Mouse (Mus musculus): ENCODE data around the gene Tek.
"Not testable (repeated sequence)": the region's sequence is repeated elsewhere in the genome, so short reads cannot be mapped to it uniquely, and the experiment has no call there.

Gene Tek

DNA sequence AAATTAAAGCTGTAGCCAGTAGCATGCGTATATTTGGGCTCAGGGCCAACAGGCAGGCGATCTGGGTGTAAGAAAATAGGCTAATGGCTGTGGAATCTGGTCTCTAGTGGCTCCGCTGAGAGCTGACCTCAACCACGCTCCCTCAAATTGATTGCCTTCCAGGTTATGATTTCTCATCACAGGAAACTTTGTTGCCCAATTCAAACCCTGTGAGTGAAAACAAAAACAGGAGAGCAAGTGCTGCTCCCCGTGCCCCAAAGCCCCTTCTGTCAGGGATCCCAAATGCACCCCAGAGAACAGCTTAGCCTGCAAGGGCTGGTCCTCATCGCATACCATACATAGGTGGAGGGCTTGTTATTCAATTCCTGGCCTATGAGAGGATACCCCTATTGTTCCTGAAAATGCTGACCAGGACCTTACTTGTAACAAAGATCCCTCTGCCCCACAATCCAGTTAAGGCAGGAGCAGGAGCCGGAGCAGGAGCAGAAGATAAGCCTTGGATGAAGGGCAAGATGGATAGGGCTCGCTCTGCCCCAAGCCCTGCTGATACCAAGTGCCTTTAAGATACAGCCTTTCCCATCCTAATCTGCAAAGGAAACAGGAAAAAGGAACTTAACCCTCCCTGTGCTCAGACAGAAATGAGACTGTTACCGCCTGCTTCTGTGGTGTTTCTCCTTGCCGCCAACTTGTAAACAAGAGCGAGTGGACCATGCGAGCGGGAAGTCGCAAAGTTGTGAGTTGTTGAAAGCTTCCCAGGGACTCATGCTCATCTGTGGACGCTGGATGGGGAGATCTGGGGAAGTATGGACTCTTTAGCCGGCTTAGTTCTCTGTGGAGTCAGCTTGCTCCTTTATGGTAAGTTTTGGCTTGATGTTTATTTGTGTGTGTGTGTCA, at the start of gene Tek:
Gene Tek, plus strand, starts transcription at position 452 of the 894 bp plus-strand sequence.
- peak; percentile 19 for DNase-seq (ENCODE audit: low read depth, low spot score)

DNA sequence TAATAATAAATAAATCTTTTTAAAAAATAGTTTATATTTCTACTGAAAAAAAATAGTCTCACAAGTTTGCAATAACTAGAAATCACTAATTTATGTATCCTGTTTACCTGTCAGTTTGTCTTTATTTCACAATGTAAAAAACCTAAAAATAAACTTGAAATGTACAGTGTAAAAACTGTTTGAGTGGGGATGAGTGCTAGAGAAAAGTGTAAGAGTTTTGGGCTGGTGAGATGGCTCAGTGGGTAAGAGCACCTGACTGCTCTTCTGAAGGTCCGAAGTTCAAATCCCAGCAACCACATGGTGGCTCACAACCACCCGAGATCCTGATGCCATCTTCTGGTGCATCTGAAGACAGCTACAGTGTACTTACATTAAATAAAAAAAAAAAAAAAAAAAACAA, 49.3 kb upstream of the Tek start:
- DNase-seq (ENCODE audit: low read depth, low spot score): not testable (repeated sequence)

DNA sequence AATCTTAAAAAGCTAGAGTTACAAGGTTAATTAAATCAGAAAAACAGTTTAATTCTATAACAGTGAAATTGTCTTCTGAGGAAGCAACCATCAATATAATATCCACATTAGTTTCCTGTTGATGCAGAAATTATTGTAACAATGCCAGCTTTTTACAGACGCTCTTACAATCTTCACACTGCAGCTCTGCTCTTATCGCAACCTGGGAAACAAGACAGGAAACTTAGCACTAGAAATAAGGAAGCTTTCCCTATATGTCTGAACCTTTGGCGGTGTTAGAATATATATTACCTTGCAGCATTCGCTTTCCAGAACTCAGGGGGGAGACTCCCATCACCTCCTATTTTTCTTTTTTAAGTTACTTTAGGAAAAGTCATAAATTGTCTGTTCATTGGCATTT, 48.0 kb upstream of the Tek start:
- no peak for DNase-seq (ENCODE audit: low read depth, low spot score)

- DNase-seq (ENCODE audit: low read depth, low spot score): no peak
Measured at GRCm38 (mm10) chr4:94692175-94692574, 46.9 kb upstream of the Tek start.

DNA sequence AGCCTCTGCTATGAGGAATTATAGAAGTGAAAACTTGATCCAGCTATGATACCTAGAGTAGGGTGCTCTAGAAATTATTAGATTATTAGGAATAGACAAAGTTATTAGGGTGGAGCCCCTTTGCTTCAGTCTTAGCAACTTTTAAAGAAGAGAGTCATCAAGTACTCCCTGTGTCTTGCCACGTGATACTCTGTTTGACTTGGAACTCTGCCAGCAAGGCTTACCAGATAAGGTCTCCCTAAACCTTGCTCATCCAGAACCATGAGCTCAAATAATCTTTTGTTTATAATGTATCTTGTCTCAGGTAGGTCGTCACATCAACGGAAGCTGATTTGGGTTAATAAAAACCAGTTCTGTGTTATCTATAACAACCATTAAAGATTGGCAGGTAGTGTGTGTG, 42.7 kb upstream of the Tek start:
- no peak for DNase-seq (ENCODE audit: low read depth, low spot score)

DNA sequence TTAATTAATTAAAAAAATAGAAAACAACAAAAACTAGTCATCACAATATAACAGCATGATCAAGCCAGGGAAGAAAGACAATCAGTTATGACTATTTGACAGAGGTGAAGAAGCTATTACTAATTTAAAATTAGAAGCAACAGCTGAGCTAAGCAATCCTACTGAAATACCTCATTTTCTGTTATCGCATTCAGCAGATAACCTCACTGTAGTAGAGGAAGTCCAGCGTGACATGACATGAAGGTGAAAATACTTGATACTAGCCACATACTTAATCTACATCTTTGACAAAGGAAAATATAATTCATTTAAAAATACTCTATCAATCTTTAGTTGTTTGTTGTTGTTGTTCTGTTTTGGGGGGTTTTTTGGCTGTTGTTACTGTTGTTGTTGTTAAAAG, 28.1 kb upstream of the Tek start:
- DNase-seq (ENCODE audit: low read depth, low spot score): no peak

DNA sequence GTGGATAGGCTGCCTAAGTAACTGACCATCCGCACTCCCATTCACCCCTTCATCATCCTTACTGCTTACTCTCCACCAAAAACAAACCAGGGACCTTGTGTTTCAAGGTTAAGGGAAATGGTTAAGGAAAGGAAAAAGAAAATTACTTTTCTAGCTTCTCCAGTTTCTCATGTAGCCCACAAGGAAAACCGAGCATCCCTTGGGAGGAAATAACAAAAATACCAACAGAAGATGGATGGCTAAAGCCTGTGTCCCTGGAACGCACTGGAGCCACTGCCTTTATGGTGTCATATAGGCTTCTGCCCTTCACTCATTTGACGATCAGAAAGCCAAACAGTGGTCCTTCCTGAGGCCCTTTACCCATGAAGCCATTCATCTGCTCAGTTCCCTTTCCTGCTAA, 27.7 kb upstream of the Tek start:
- no peak for DNase-seq (ENCODE audit: low read depth, low spot score)

- no peak for DNase-seq (ENCODE audit: low read depth, low spot score)
Measured at GRCm38 (mm10) chr4:94713741-94714140, 25.3 kb upstream of the Tek start.

DNA sequence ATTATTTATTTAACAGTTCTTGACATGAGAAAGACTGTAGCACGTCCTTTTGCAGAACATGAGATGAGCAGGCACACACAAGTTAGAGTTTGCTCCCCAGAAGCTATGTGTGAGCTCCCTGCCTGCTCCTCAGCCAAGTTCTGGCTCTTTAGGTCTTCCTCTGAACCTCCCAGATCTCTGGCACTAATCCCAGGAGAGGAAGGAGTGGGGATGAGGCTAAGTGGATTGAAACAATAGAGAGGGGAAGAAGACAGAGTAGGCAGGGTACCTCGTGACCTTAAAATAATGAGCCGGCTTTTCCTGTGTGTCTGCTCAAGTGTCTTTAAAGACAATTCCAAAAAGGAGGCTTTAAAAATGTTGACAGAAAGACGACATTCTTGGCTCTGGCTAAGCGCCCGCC, 23.9 kb upstream of the Tek start:
- DNase-seq (ENCODE audit: low read depth, low spot score): no peak

DNA sequence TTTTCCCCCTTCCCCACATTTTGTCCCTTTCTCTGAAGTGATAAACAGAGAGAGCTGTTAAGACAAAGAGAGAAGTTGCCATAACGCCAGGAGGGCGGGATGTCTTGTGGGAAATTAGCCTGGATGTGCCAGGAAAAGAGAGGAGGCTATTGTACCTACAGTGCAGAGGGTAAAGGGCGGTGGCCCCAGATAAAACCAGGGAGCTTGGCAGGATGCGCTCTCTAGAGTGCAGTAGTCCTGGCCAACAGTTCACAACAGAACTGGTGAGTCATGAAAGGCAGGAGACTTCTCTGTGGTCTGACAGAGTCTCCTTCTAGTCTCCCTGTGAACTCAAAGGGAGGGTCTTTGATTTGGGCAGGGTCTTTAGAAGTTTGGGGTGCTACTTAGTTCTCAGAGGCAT, 13.3 kb upstream of the Tek start:
- no peak for DNase-seq (ENCODE audit: low read depth, low spot score)

GRCm38 (mm10) chr4:94732721-94733120, 6.4 kb upstream of the Tek start:
- no peak for DNase-seq (ENCODE audit: low read depth, low spot score)

DNA sequence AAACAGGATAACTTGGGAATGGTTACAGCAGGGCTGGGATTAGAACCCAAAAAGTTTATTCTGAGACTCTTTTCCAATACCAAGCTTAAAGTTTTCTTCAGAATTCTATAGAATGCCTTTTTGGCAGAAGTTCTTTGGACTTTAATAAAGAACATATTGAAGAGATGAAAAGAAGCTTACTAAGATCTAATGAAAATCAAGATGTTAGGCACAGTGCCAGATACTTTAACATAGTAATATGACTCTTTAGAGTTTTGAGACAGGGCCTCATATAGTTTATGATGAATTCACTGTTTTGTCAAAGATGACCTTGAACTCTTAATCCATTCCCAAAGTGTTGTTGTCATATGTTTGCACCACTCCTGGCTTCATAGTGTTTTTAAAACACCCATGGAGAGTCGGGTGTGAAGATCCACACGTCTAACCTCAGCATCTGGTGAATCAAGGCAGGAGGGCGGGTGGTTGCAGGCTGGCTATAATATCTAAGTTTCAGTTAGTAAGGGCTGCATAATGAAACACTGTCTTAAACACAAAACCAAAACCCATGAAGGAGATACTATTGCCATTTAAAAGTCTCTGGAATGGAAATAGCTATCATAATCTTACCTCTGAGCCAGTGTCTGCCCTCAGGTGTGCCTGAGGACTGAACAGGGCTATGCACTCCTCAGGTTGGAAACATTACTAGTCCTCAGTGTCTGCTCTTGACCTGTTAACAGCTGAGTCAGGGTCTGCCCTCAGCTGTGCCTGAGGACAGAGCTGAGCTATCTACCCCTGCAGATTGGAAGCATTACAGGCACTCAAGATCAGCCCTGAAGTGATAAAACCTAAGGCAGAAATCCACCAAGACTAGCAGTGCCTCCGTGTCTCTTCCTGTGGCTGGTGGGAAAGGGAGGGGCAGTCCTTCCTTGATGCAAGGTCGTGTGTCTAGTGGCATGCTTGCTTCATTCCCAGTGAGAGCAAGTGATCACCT, 1.5 kb upstream of the Tek start:
- no peak for DNase-seq (ENCODE audit: low read depth, low spot score)

DNA sequence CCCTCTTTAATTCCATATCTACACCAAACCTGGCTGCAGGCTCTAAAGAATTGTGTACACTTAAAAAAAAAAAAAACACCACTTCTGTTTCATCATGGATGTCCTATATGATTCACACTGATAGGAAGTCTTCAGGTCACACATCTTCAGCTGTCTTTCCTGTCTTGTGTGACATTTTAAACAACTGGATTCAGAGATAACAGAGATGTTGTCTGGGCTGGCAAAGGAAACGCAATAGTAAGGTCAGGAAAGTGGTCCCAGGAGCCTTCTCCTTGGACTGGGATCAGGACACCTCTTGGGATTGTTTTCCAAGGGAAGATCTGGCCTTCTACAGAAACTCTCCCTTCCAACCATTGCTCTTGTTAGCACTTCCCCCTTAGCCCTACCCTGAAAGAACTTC, 2.7 kb downstream of the Tek start:
- DNase-seq (ENCODE audit: low read depth, low spot score): no peak

GRCm38 (mm10) chr4:94745749-94746148, 6.7 kb downstream of the Tek start:
- DNase-seq (ENCODE audit: low read depth, low spot score): no peak

DNA sequence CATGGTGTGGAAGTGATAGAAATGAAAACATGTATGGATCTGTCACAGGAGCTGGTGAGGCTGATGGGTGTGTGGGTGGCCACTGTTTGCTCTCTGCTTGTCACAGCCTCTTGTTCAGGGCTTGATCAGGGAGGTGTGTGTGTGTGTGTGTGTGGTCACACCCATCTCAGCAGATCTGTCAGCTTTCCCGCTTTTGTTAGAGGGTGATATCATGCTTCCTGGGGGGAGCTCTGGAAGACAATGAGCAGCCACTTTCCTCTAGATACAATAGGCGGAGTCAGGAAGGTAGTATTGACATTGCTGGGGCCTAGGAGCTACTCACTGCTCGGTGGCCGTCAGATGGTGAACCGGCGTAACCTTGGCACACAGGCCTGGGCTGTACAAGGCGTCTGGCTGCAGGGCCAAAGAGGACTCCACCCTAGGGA, 7.3 kb downstream of the Tek start:
- DNase-seq (ENCODE audit: low read depth, low spot score): peak; percentile 31

- DNase-seq (ENCODE audit: low read depth, low spot score): no peak
Measured at GRCm38 (mm10) chr4:94747338-94747737, 8.2 kb downstream of the Tek start.

GRCm38 (mm10) chr4:94752512-94752911, 13.4 kb downstream of the Tek start:
- peak; percentile 45 for DNase-seq (ENCODE audit: low read depth, low spot score)

DNA sequence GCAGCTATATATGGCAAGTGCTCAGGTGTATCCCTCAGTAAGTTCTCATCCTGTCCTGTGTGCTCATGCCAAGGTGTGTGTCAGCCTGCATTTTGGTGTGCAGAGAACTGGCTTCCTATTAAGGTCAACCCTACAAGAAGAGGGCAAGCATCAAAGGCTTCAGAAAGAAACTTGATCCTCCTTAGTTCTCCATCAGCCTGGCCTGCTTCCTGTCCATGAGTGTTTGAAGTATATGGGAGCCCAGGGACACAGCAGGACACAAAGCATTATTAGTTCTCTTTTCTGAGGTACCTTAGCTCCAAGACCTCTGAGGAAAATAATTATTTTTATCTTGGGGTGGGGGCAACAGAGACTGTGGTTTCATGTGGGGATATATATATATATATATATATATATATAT, 26.1 kb downstream of the Tek start:
- DNase-seq (ENCODE audit: low read depth, low spot score): no peak

- DNase-seq (ENCODE audit: low read depth, low spot score): no peak
Measured at GRCm38 (mm10) chr4:94766176-94766575, 27.1 kb downstream of the Tek start.

GRCm38 (mm10) chr4:94768624-94769023, 29.5 kb downstream of the Tek start:
- DNase-seq (ENCODE audit: low read depth, low spot score): no peak

DNA sequence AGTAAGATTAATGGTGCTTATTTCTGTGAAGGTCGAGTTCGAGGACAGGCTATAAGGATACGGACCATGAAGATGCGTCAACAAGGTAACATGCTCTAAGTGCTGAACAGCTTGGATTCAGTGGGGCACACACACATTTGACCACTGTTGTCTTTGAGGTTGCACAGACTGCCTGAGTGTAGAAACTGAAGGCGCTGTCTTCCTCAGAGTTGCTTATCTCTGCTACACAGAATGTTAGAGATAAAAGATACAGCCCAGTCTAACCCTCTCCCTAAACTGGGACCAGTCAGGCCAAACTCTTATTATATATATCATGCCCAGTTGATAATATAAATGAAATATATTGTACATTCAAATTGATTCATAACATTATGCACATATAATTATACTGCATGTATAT, 42.0 kb downstream of the Tek start:
- no peak for DNase-seq (ENCODE audit: low read depth, low spot score)

DNA sequence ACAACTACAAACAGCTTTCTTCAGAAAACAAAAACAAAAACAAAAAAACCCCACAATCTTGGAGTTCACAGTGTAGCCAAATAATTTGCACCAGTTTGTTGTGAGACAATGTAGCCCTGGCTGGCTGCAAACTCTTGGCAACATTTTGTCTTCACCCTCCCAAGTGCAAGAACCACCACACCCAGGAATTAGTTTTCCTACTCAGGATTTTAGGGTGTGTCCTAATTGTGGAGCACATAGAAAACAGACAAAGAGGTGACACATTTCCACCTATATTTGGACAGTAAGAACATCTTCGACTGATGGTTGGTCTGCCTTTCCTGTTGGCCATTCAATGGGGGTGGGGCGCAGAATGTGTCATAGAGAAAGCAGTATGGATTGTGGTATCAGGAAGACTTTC, 46.8 kb downstream of the Tek start:
- DNase-seq (ENCODE audit: low read depth, low spot score): no peak

DNA sequence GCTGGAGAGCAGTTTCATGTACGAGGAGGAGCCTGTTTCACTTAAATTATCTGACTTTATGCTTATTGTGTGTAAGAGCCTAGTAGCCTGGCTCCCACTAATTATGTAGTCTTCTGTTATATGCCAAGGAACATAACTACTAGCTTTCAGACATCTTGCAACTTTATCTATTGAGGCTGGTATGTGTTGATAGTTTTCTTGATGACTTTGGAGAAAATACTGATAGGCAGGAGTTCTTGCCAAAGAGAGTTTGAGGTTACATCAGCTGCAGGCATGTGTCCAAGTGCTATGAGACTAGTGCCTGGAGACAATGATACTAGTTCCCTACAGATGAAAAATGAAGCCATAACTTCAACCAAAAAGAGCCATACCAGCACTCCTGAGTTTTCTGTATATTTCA, 64.1 kb downstream of the Tek start:
- no peak for DNase-seq (ENCODE audit: low read depth, low spot score)
